Mouse (Mus musculus) liver, postnatal 0 days (tissue): ENCODE results near the gene Hist2h2be. TPM values are rescaled to one million over a fixed set of nuclear protein-coding genes. Genes with fewer than 3 reads are reported as not detected.
"Not testable (repeated sequence)": the region's sequence is repeated elsewhere in the genome, so short reads cannot be mapped to it uniquely, and the experiment has no call there.

ENCODE experiments used
- ATAC-seq: fragments of 200-750 bp; cut with Nextera tagmentation; 2 replicates; pipeline ENCODE4 v1.8.0; 2017; ENCODE audit warnings: mild to moderate bottlenecking, moderate library complexity
- DNase-seq: peaks from one replicate; pipeline ENCODE4 v3.0.0-alpha.2; 2016
- H3K27ac ChIP-seq: fragments of 300-500 bp; sonication (generic); 2 replicates; pipeline ENCODE4 v1.5.1; 2014; ENCODE audit warnings: antibody characterized with exemption, moderate library complexity, mild to moderate bottlenecking, low read depth
- H3K27me3 ChIP-seq: fragments of 300-500 bp; sonication (generic); 2 replicates; pipeline ENCODE4 v1.6.1; 2014; ENCODE audit warnings: low read length, control low read depth, mixed read lengths; ENCODE audit not compliant: insufficient read depth
- H3K36me3 ChIP-seq: fragments of 300-500 bp; sonication (generic); replicated peaks from 2 replicates; pipeline ENCODE4 v1.6.1; 2014; ENCODE audit warnings: mild to moderate bottlenecking, control low read depth, low read length, moderate library complexity, mixed read lengths; ENCODE audit not compliant: insufficient read depth
- H3K4me1 ChIP-seq: fragments of 300-500 bp; sonication (generic); 2 replicates; pipeline ENCODE4 v1.6.1; 2014; ENCODE audit warnings: antibody characterized with exemption, mild to moderate bottlenecking, control low read depth; ENCODE audit not compliant: insufficient read depth
- H3K4me2 ChIP-seq: fragments of 300-500 bp; sonication (generic); 2 replicates; pipeline ENCODE4 v1.6.1; 2014; ENCODE audit warnings: low read depth, mild to moderate bottlenecking, low read length, moderate library complexity, mixed read lengths
- H3K4me3 ChIP-seq: fragments of 300-500 bp; sonication (generic); 2 replicates; pipeline ENCODE4 v1.5.1; 2014; ENCODE audit warnings: low read depth, low read length
- H3K9ac ChIP-seq: fragments of 300-500 bp; sonication (generic); replicated peaks from 2 replicates; pipeline ENCODE4 v1.6.1; 2014; ENCODE audit warnings: mild to moderate bottlenecking, moderate library complexity
- H3K9me3 ChIP-seq: fragments of 300-500 bp; sonication (generic); 2 replicates; pipeline ENCODE4 v1.6.1; 2016; ENCODE audit warnings: mild to moderate bottlenecking, control low read depth, low read length, mixed read lengths
- CTCF ChIP-seq: sonication (generic); IDR thresholded peaks from 2 replicates; pipeline ENCODE4 v1.5.1; 2016; ENCODE audit warnings: antibody characterized with exemption, low read depth
- EP300 ChIP-seq: IDR thresholded peaks from 2 replicates; pipeline ENCODE4 v1.6.1; 2016; ENCODE audit warnings: antibody characterized with exemption, low read depth, mild to moderate bottlenecking
- WGBS: fragments of 180-500 bp; shearing (Covaris S2); extraction: QIAGEN DNeasy Blood & Tissue Kit; methylation state at CpG from one replicate; pipeline ENCODE4 v1.1.7; 2014; ENCODE audit not compliant: insufficient replicate concordance; 5-methylcytosine and 5-hydroxymethylcytosine counted together
- polyA plus RNA-seq: library from polyadenylated mRNA; unstranded; fragments of >200 nt; fragmentation: Nextera tagmentation; extraction: Ambion mirVana; gene quantifications from 2 replicates; pipeline ENCODE4 v1.2.1, GENCODE M21; 2015

Gene Hist2h2be
- polyA plus RNA-seq = 4.1 and 4.9 TPM in 2 replicates

GRCm38 (mm10) chr3:96220765-96221639 is at the start of gene Hist2h2be, which contains the start of gene Hist2h2ac:
Hist2h2be (plus strand) TSS chr3:96221119.
Hist2h2ac (minus strand) TSS chr3:96220880.
- peak; percentile 88 for TF ChIP-seq EP300
- TF ChIP-seq CTCF = 0 out of 2 replicates have a peak, but pooled peaks have one; percentile 1
- Histone ChIP-seq H3K27me3 (no peaks in the 10 kb centered on the region), H3K36me3 (no peaks in the 10 kb centered on the region), H3K4me1 (peaks cover 45% of the 10 kb centered on the region), H3K9me3 (no peaks in the 10 kb centered on the region), H3K9ac (peak within 1 kb of the TSS; percentile 93), H3K4me3 (peak within 1 kb of the TSS; percentile 67), H3K27ac (peak within 1 kb of the TSS; percentile 99), H3K4me2 (peak within 1 kb of the TSS; percentile 70)
- WGBS = 1% methylated on average over 43 of the region's 43 CpGs
- peak; percentile 88 for ATAC-seq
- peak; percentile 88 for DNase-seq

- H3K9ac ChIP-seq = peak overlapping the region; percentile 82
- H3K36me3 ChIP-seq = peaks cover 26% of the 10 kb centered on the region
- peak overlapping the region; percentile 93 for H3K27ac ChIP-seq
- no peaks in the 10 kb centered on the region for H3K27me3 ChIP-seq
- peak; percentile 20 for ATAC-seq
- H3K4me3 ChIP-seq = peak overlapping the region; percentile 84
- no peak for TF ChIP-seq CTCF
- no peak for TF ChIP-seq EP300
- WGBS = 16% methylated on average over 18 of the region's 18 CpGs
- no peak for DNase-seq
- H3K9me3 ChIP-seq = no peaks in the 10 kb centered on the region
- peaks cover 32% of the 10 kb centered on the region for H3K4me1 ChIP-seq
- peak overlapping the region; percentile 84 for H3K4me2 ChIP-seq
Observed at GRCm38 (mm10) chr3:96171583-96172196, 49.2 kb upstream of the Hist2h2be start.

- WGBS = under 1% methylated on average over 56 of the region's 58 CpGs
- ATAC-seq (peak; percentile 95), DNase-seq (peak; percentile 97)
- peak within 1 kb of the TSS; percentile 84 for H3K4me2 ChIP-seq
- peaks cover 30% of the 10 kb centered on the region for H3K36me3 ChIP-seq
- H3K9me3 ChIP-seq = no peaks in the 10 kb centered on the region
- peaks cover 32% of the 10 kb centered on the region for H3K4me1 ChIP-seq
- peak within 1 kb of the TSS; percentile 84 for H3K4me3 ChIP-seq
- H3K9ac ChIP-seq = peak within 1 kb of the TSS; percentile 82
- no peaks in the 10 kb centered on the region for H3K27me3 ChIP-seq
- TF ChIP-seq EP300 (peak; percentile 64; the same call in 1 of the 2 replicates), CTCF (no peak)
- H3K27ac ChIP-seq = peak within 1 kb of the TSS; percentile 93
Observed at GRCm38 (mm10) chr3:96172197-96173178, 48.4 kb upstream of the Hist2h2be start, which contains the start of gene Sf3b4. Sf3b4 (plus strand) TSS chr3:96172332.

GRCm38 (mm10) chr3:96173185-96173584 is 47.7 kb upstream of the Hist2h2be start:
- peak overlapping the region; percentile 84 for H3K4me3 ChIP-seq
- no peak for TF ChIP-seq EP300
- peak overlapping the region; percentile 82 for H3K9ac ChIP-seq
- H3K27me3 ChIP-seq = no peaks in the 10 kb centered on the region
- 30% methylated on average over 7 of the region's 7 CpGs for WGBS
- ATAC-seq (no peak), DNase-seq (no peak)
- peaks cover 27% of the 10 kb centered on the region for H3K4me1 ChIP-seq
- H3K36me3 ChIP-seq = peaks cover 37% of the 10 kb centered on the region
- H3K9me3 ChIP-seq = no peaks in the 10 kb centered on the region
- peak overlapping the region; percentile 93; the same call in 1 of the 2 replicates for H3K27ac ChIP-seq
- H3K4me2 ChIP-seq = peak overlapping the region; percentile 84

GRCm38 (mm10) chr3:96174042-96174441 is 46.9 kb upstream of the Hist2h2be start:
- ATAC-seq, H3K4me2 ChIP-seq, H3K27ac ChIP-seq, DNase-seq, H3K27me3 ChIP-seq, H3K9ac ChIP-seq, H3K4me3 ChIP-seq, H3K9me3 ChIP-seq: not testable (repeated sequence)
- WGBS = 85% methylated on average over 4 of the region's 4 CpGs
- peaks cover 42% of the 10 kb centered on the region for H3K36me3 ChIP-seq
- H3K4me1 ChIP-seq = peaks cover 27% of the 10 kb centered on the region
